Mouse (Mus musculus) lung, postnatal 0 days (tissue): ENCODE results near the gene Pif1.

ENCODE experiments used
- CTCF ChIP-seq: IDR thresholded peaks from 2 replicates; pipeline ENCODE4 v1.5.1; 2016; ENCODE audit warnings: antibody characterized with exemption, mild to moderate bottlenecking
- EP300 ChIP-seq: IDR thresholded peaks from 2 replicates; pipeline ENCODE4 v1.6.1; 2016; ENCODE audit warnings: antibody characterized with exemption, mild to moderate bottlenecking, control low read depth

GRCm38 (mm10) chr9:65556349-65556748 is 30.6 kb upstream of the Pif1 start:
- TF ChIP-seq EP300 (no peak), CTCF (no peak)
